Mouse (Mus musculus): ENCODE data around the gene Gbx2. TPM values are rescaled to one million over a fixed set of nuclear protein-coding genes. Genes with fewer than 3 reads are reported as not detected.

The Gbx2 gene
- polyA plus RNA-seq, 1 experiment = not detected

DNA sequence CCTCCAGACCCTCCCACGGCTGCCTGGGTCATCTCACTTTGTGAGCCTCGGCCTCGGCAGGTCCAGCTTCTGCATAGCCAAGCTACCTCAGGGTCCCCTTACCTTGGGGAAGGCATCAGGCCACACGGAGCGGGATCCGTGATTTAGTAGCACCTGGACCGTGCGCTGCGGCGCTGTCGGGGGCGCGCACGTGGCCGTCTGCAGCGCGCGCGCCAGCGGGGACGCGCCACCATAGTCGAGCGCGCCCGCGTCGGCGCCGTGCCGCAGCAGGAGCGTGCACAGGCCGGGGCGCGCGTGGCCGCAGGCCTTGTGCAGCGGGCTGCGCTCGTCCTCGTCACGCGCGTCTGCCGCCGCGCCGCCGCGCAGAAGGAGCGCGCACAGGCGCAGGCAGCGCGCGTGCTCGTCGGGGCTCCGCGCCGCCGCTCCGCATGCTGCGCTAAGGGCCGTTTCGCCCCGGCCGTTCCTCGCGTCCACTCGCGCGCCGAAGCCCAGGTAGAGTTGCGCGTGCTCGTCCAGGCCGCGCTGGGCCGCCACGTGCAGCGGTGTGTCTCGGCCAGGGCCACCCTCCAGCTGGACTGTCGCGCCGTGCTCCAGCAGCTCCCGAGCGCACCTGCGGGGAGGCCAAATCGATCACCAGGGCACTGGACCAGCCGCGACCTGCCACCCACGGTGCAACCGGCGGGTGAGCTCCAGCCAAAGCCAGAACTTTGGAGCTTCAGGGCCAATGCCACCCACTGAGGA is 37.3 kb upstream of the Gbx2 start:
- Histone ChIP-seq H3K36me3 (ENCODE audit: control insufficient read depth, insufficient read depth, low read length) (no peaks in the 10 kb centered on the region), H3K27ac (ENCODE audit: control insufficient read depth, insufficient read depth, low read depth, low read length) (no peak overlapping the region), H3K4me1 (ENCODE audit: control insufficient read depth, insufficient read depth, low read length) (peaks cover 18% of the 10 kb centered on the region), H3K27me3 (ENCODE audit: control insufficient read depth, insufficient read depth, low read length) (no peaks in the 10 kb centered on the region), H3K4me3 (ENCODE audit: control insufficient read depth, low read depth, low read length) (peak overlapping the region; percentile 66)
- TF ChIP-seq CTCF (IDR thresholded peaks at IDR 0.05; ENCODE audit: control insufficient read depth, insufficient read depth, insufficient replicate concordance, low read depth, low read length) (no peak), POLR2A (IDR thresholded peaks at IDR 0.05; ENCODE audit: control insufficient read depth, low read depth, low read length) (no peak)

DNA sequence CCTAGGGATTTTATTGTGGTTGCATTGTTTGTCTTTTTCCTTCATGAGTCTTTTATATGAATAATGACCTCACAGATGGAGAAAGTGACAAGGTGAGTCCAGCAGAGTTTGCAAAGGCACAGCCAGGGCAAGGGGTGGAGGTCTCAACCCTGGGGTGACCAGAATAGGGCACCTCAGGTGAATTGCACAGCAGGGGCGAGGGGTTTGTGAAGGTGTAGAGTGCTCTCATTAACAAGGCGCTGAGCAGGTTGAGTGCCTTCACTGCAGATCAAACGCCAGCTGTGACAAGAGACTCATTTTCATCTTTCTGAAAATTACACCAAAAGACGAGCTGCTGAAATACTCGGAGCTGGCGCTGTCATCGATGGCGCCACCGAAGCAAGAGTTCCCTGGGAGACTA is 36.6 kb upstream of the Gbx2 start:
- Histone ChIP-seq H3K27ac (ENCODE audit: control insufficient read depth, insufficient read depth, low read depth, low read length) (no peak overlapping the region), H3K4me3 (ENCODE audit: control insufficient read depth, low read depth, low read length) (no peak overlapping the region), H3K4me1 (ENCODE audit: control insufficient read depth, insufficient read depth, low read length) (peaks cover 18% of the 10 kb centered on the region), H3K27me3 (ENCODE audit: control insufficient read depth, insufficient read depth, low read length) (no peaks in the 10 kb centered on the region), H3K36me3 (ENCODE audit: control insufficient read depth, insufficient read depth, low read length) (no peaks in the 10 kb centered on the region)
- TF ChIP-seq POLR2A (IDR thresholded peaks at IDR 0.05; ENCODE audit: control insufficient read depth, low read depth, low read length) (no peak), CTCF (IDR thresholded peaks at IDR 0.05; ENCODE audit: control insufficient read depth, insufficient read depth, insufficient replicate concordance, low read depth, low read length) (no peak)

DNA sequence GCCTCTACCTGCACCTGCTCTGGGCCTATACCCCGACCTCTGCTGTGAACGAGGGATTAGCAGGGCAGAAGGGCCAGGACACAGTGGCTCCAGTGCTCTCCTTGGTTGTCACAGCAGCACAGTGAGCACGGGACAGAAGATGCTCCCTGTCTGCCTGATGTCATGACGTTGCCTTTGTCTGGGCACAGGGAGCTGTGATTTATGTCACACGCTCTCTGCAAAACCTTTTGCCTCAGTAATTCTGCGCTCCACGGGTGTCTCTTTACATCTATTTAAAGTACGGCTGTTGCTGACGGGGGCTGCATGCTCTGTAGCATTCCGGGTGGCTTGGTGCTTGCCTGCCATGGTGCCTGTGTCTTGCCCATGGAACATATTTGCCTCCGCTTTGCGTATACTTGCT is 33.4 kb upstream of the Gbx2 start:
- peaks cover 17% of the 10 kb centered on the region for H3K4me1 ChIP-seq (ENCODE audit: control insufficient read depth, insufficient read depth, low read length)
- TF ChIP-seq CTCF (IDR thresholded peaks at IDR 0.05; ENCODE audit: control insufficient read depth, insufficient read depth, insufficient replicate concordance, low read depth, low read length) (no peak), POLR2A (IDR thresholded peaks at IDR 0.05; ENCODE audit: control insufficient read depth, low read depth, low read length) (no peak)
- no peak overlapping the region for H3K27ac ChIP-seq (ENCODE audit: control insufficient read depth, insufficient read depth, low read depth, low read length)
- no peak overlapping the region for H3K4me3 ChIP-seq (ENCODE audit: control insufficient read depth, low read depth, low read length)
- H3K27me3 ChIP-seq (ENCODE audit: control insufficient read depth, insufficient read depth, low read length) = no peaks in the 10 kb centered on the region
- H3K36me3 ChIP-seq (ENCODE audit: control insufficient read depth, insufficient read depth, low read length) = no peaks in the 10 kb centered on the region

DNA sequence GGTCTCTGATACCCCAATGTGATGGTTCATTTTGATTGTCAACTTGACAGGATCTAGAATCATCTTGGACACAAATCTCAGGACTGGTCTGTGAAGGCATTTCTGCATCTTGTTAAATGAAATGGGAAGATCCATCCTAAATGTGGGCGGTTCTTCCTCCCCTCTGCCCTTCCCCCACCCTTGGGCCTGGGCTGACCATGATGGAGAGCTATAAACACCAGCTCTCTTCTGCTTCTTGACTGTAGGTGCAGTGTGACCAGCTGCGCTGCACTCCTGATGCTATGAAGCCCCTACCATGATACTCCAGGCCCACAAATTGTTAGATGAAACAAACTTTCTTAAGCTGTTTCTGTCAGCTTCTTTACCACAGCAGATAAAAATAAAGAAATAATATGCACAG is 32.3 kb upstream of the Gbx2 start:
- Histone ChIP-seq H3K27me3 (ENCODE audit: control insufficient read depth, insufficient read depth, low read length) (no peaks in the 10 kb centered on the region), H3K27ac (ENCODE audit: control insufficient read depth, insufficient read depth, low read depth, low read length) (no peak overlapping the region), H3K4me1 (ENCODE audit: control insufficient read depth, insufficient read depth, low read length) (peaks cover 6% of the 10 kb centered on the region), H3K4me3 (ENCODE audit: control insufficient read depth, low read depth, low read length) (no peak overlapping the region), H3K36me3 (ENCODE audit: control insufficient read depth, insufficient read depth, low read length) (no peaks in the 10 kb centered on the region)
- no peak for TF ChIP-seq CTCF (IDR thresholded peaks at IDR 0.05; ENCODE audit: control insufficient read depth, insufficient read depth, insufficient replicate concordance, low read depth, low read length)
- TF ChIP-seq POLR2A (IDR thresholded peaks at IDR 0.05; ENCODE audit: control insufficient read depth, low read depth, low read length) = no peak

DNA sequence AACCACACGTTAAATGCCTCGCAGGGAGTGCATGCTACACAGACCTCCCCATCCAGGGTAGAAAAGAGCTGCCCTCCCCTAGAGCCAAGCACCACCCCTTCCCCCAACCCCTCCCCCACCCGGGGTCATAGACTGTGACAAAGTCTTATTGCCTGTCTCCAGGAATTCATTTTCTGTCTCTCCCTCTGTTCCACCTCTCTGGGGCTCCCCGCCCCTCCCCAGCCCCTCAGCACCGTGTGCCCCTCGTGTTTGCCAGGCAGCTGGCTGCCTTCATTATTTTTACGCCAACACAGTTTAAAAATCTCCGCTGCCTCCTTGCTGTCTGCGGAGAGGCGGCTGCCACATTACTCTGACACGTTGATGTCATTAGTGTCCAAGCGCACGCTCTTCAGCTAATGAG is 31.1 kb upstream of the Gbx2 start:
- Histone ChIP-seq H3K4me3 (ENCODE audit: control insufficient read depth, low read depth, low read length) (no peak overlapping the region), H3K27me3 (ENCODE audit: control insufficient read depth, insufficient read depth, low read length) (no peaks in the 10 kb centered on the region), H3K36me3 (ENCODE audit: control insufficient read depth, insufficient read depth, low read length) (no peaks in the 10 kb centered on the region), H3K4me1 (ENCODE audit: control insufficient read depth, insufficient read depth, low read length) (no peaks in the 10 kb centered on the region), H3K27ac (ENCODE audit: control insufficient read depth, insufficient read depth, low read depth, low read length) (no peak overlapping the region)
- TF ChIP-seq CTCF (IDR thresholded peaks at IDR 0.05; ENCODE audit: control insufficient read depth, insufficient read depth, insufficient replicate concordance, low read depth, low read length) (no peak), POLR2A (IDR thresholded peaks at IDR 0.05; ENCODE audit: control insufficient read depth, low read depth, low read length) (no peak)

DNA sequence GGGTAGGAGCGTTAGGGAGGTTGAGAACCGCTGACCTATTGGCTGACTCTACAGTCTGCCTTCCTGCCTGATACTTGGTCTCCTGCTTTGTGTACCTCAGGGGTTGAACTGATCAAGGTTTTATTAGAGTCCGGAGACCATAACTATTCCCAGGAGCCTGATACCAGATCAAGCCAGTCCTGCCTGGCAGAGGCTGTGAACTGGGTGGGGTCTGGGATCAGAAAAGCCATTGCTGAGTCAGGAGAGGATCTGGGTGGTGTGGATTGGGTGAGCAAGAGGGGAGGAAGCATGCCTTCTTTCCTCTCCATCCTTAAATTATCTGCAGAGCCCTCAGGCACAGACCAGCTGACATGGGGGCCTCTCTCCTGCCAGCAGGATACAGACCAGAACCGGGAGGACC is 28.4 kb upstream of the Gbx2 start:
- Histone ChIP-seq H3K4me1 (ENCODE audit: control insufficient read depth, insufficient read depth, low read length) (no peaks in the 10 kb centered on the region), H3K4me3 (ENCODE audit: control insufficient read depth, low read depth, low read length) (no peak overlapping the region), H3K27ac (ENCODE audit: control insufficient read depth, insufficient read depth, low read depth, low read length) (no peak overlapping the region), H3K36me3 (ENCODE audit: control insufficient read depth, insufficient read depth, low read length) (no peaks in the 10 kb centered on the region), H3K27me3 (ENCODE audit: control insufficient read depth, insufficient read depth, low read length) (no peaks in the 10 kb centered on the region)
- TF ChIP-seq CTCF (IDR thresholded peaks at IDR 0.05; ENCODE audit: control insufficient read depth, insufficient read depth, insufficient replicate concordance, low read depth, low read length) = no peak
- no peak for TF ChIP-seq POLR2A (IDR thresholded peaks at IDR 0.05; ENCODE audit: control insufficient read depth, low read depth, low read length)

DNA sequence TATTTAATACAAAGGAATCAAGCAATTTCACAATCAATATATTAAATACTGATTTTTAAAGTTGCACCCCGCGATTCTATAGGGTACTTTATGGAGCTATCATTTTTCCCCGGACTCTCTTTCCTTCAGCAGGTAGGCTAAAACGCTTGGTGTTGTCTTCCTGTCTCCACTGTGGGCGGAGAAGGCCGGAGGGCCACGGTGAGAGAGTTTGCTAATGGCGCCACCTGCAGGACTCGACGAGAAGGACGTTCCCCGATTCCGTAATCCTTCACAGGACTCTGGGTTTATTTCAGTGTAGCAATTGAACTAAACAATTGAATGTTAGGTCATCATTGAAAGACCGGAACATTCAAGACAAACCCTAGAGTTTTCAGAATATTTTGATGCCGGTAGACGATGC is 12.2 kb upstream of the Gbx2 start:
- TF ChIP-seq POLR2A (IDR thresholded peaks at IDR 0.05; ENCODE audit: control insufficient read depth, low read depth, low read length) (no peak), CTCF (IDR thresholded peaks at IDR 0.05; ENCODE audit: control insufficient read depth, insufficient read depth, insufficient replicate concordance, low read depth, low read length) (peak; percentile 88; the same call in 1 of the 2 replicates)
- H3K27me3 ChIP-seq (ENCODE audit: control insufficient read depth, insufficient read depth, low read length) = no peaks in the 10 kb centered on the region
- no peaks in the 10 kb centered on the region; the same call in none of the 2 replicates for H3K4me1 ChIP-seq (ENCODE audit: control insufficient read depth, insufficient read depth, low read length)
- no peak overlapping the region for H3K4me3 ChIP-seq (ENCODE audit: control insufficient read depth, low read depth, low read length)
- no peak overlapping the region for H3K27ac ChIP-seq (ENCODE audit: control insufficient read depth, insufficient read depth, low read depth, low read length)
- H3K36me3 ChIP-seq (ENCODE audit: control insufficient read depth, insufficient read depth, low read length) = no peaks in the 10 kb centered on the region
